Mouse (Mus musculus) heart, embryonic 15.5 days (tissue): ENCODE measurements at regions not wholly inside any gene's neighbourhood (a gene's known extent, or its start where the extent isn't known, plus 50 kb on each side); places are given as distances from the start of the nearest gene placed in this dataset.

Experiments used
- ATAC-seq: fragments of 200-750 bp; cut with Nextera tagmentation; replicated peaks from 2 replicates; pipeline ENCODE4 v1.8.0; 2017; ENCODE audit warnings: low read depth, moderate TSS enrichment; ENCODE audit not compliant: insufficient number of reproducible peaks, insufficient read depth, low FRiP score
- H3K27ac ChIP-seq: fragments of 300-500 bp; sonication (generic); 2 replicates; pipeline ENCODE4 v1.5.1; 2015; ENCODE audit warnings: mild to moderate bottlenecking, inconsistent platforms
- H3K27me3 ChIP-seq: fragments of 300-500 bp; sonication (generic); 2 replicates; pipeline ENCODE4 v1.6.1; 2015; ENCODE audit warnings: inconsistent platforms
- H3K36me3 ChIP-seq: fragments of 300-500 bp; sonication (generic); 2 replicates; pipeline ENCODE4 v1.6.1; 2015; ENCODE audit warnings: mild to moderate bottlenecking, inconsistent platforms
- H3K4me1 ChIP-seq: fragments of 300-500 bp; sonication (generic); replicated peaks from 2 replicates; pipeline ENCODE4 v1.6.1; 2015; ENCODE audit warnings: inconsistent platforms
- H3K4me2 ChIP-seq: fragments of 300-500 bp; sonication (generic); 2 replicates; pipeline ENCODE4 v1.6.1; 2015; ENCODE audit warnings: inconsistent platforms, mild to moderate bottlenecking, moderate library complexity
- H3K4me3 ChIP-seq: fragments of 300-500 bp; sonication (generic); 2 replicates; pipeline ENCODE4 v1.5.1; 2015; ENCODE audit warnings: mild to moderate bottlenecking, inconsistent platforms
- H3K9ac ChIP-seq: fragments of 300-500 bp; sonication (generic); 2 replicates; pipeline ENCODE4 v1.6.1; 2015; ENCODE audit warnings: mild to moderate bottlenecking, inconsistent platforms
- H3K9me3 ChIP-seq: fragments of 300-500 bp; sonication (generic); replicated peaks from 2 replicates; pipeline ENCODE4 v1.6.1; 2016; ENCODE audit warnings: inconsistent platforms
- WGBS: fragments of 180-500 bp; shearing (Covaris S2); methylation state at CpG from one replicate; pipeline ENCODE4 v1.1.7; 2015; ENCODE audit warnings: mixed read lengths; 5-methylcytosine and 5-hydroxymethylcytosine counted together

GRCm38 (mm10) chr1:166947844-166948702, 53.1 kb upstream of the Fam78b start:
- no peaks in the 10 kb centered on the region for H3K27me3 ChIP-seq
- H3K4me1 ChIP-seq = no peaks in the 10 kb centered on the region
- H3K4me3 ChIP-seq = no peak overlapping the region
- no peaks in the 10 kb centered on the region for H3K9me3 ChIP-seq
- H3K27ac ChIP-seq = no peak overlapping the region
- 35% methylated on average over 15 of the region's 15 CpGs for WGBS
- no peaks in the 10 kb centered on the region for H3K36me3 ChIP-seq
- H3K4me2 ChIP-seq = no peak overlapping the region
- ATAC-seq = no peak
- H3K9ac ChIP-seq = no peak overlapping the region
